Mouse (Mus musculus) intestine, embryonic 16.5 days (tissue): ENCODE measurements around the gene Nuak1. TPM values are rescaled to one million over a fixed set of nuclear protein-coding genes. Genes with fewer than 3 reads are reported as not detected.

ENCODE experiments used
- ATAC-seq: fragments of 200-750 bp; cut with Nextera tagmentation; 2 replicates; pipeline ENCODE4 v1.8.0; 2017; ENCODE audit warnings: moderate TSS enrichment, moderate library complexity
- H3K27ac ChIP-seq: fragments of 300-500 bp; sonication (generic); 2 replicates; pipeline ENCODE4 v1.5.1; 2014; ENCODE audit warnings: mild to moderate bottlenecking, low read length
- H3K27me3 ChIP-seq: fragments of 300-500 bp; sonication (generic); replicated peaks from 2 replicates; pipeline ENCODE4 v1.6.1; 2014; ENCODE audit warnings: low read length, control low read depth, mixed read lengths; ENCODE audit not compliant: control insufficient read depth, insufficient read depth
- H3K36me3 ChIP-seq: fragments of 300-500 bp; sonication (generic); 2 replicates; pipeline ENCODE4 v1.6.1; 2014; ENCODE audit warnings: low read length, control low read depth; ENCODE audit not compliant: control insufficient read depth, insufficient read depth
- H3K4me1 ChIP-seq: fragments of 300-500 bp; sonication (generic); 2 replicates; pipeline ENCODE4 v1.6.1; 2014; ENCODE audit warnings: low read length, control low read depth, mixed read lengths; ENCODE audit not compliant: control insufficient read depth, insufficient read depth
- H3K4me2 ChIP-seq: fragments of 300-500 bp; sonication (generic); 2 replicates; pipeline ENCODE4 v1.6.1; 2014; ENCODE audit warnings: low read depth, low read length, control low read depth
- H3K4me3 ChIP-seq: fragments of 300-500 bp; sonication (generic); 2 replicates; pipeline ENCODE4 v1.5.1; 2014; ENCODE audit warnings: mild to moderate bottlenecking, low read length
- H3K9ac ChIP-seq: fragments of 300-500 bp; sonication (generic); 2 replicates; pipeline ENCODE4 v1.6.1; 2014; ENCODE audit warnings: low read depth, low read length
- H3K9me3 ChIP-seq: fragments of 300-500 bp; sonication (generic); 2 replicates; pipeline ENCODE4 v1.6.1; 2016; ENCODE audit warnings: low read length, control low read depth; ENCODE audit not compliant: control insufficient read depth
- WGBS: fragments of 180-500 bp; shearing (Covaris S2); extraction: QIAGEN DNeasy Blood & Tissue Kit; methylation state at CpG from one replicate; pipeline ENCODE4 v1.1.7; 2014; 5-methylcytosine and 5-hydroxymethylcytosine counted together
- polyA plus RNA-seq: library from polyadenylated mRNA; unstranded; fragments of >200 nt; fragmentation: Nextera tagmentation; extraction: Ambion mirVana; gene quantifications from 2 replicates; pipeline ENCODE4 v1.2.1, GENCODE M21; 2015

The Nuak1 gene
- polyA plus RNA-seq, 1 experiment from 2014 or later: 0.66 TPM

DNA sequence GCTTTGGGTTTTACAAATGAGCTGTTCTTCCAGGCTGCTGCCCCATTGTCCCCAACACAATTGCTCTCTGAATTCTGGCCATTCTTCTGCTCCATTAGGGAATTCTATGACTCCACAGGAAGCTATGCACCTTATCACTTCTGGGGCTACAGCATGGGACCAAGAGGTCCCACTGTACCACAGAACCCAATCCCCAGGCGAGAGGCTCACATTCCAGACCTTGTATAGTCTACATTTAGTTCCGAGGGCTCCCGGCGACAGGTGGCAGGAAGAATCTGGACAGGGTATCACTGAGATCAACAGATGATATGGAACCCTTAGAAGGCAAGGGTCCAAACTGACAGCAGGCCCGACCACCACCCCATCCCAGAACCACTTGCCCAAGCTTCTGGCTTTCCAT lies 50.7 kb downstream of the Nuak1 start:
- no peak for ATAC-seq
- H3K36me3 ChIP-seq: no peaks in the 10 kb centered on the region
- H3K4me2 ChIP-seq: no peak overlapping the region
- WGBS: 79% methylated on average over 5 of the region's 5 CpGs
- H3K9me3 ChIP-seq: no peaks in the 10 kb centered on the region
- no peak overlapping the region for H3K4me3 ChIP-seq
- no peak overlapping the region for H3K27ac ChIP-seq
- no peaks in the 10 kb centered on the region for H3K27me3 ChIP-seq
- H3K4me1 ChIP-seq: peaks cover 32% of the 10 kb centered on the region
- H3K9ac ChIP-seq: no peak overlapping the region

DNA sequence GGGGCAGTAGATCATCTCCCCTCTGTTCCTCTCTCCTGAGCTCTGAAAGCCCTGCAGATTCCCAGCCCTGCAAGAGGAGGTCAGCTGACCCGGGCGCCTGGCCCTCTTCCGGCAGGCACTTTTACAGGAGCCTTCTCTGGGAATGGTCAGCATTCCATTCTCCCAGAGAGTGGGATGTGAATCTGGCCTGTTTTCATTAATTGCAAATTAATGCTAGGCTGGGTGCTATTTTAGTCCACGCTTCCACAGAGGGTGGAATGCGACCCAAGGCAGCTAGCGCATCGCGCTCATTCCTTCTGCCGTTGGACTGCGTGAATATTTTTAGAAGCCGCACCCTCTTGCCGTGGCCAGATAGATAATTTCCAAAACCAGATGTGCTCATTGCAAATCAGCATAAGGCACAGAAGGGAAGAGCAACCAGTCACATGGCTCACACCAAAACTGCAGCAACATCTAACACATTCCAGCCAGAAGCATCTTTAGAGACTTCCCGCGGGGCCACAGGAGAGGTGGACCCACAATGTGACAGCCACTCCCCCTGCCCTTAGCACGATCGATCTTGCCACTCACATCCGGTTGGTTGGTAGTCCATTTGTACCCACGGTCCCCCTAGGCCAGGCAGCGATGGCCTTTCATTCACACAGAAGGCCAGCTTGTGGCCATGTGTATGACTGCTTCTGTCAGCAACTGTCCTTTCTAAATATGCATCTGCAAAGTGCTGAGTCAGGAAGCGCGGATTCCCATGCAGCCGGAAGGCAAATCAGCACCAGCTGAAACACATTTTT lies 51.8 kb downstream of the Nuak1 start:
- no peaks in the 10 kb centered on the region for H3K27me3 ChIP-seq
- H3K9me3 ChIP-seq: no peaks in the 10 kb centered on the region
- peak overlapping the region; percentile 59 for H3K27ac ChIP-seq
- no peak overlapping the region for H3K9ac ChIP-seq
- H3K4me2 ChIP-seq: 0 out of 2 replicates have a peak overlapping the region, but pooled peaks have one; percentile 0
- no peaks in the 10 kb centered on the region for H3K36me3 ChIP-seq
- H3K4me3 ChIP-seq: no peak overlapping the region
- H3K4me1 ChIP-seq: peaks cover 32% of the 10 kb centered on the region
- peak; percentile 43 for ATAC-seq
- 40% methylated on average over 22 of the region's 22 CpGs for WGBS

DNA sequence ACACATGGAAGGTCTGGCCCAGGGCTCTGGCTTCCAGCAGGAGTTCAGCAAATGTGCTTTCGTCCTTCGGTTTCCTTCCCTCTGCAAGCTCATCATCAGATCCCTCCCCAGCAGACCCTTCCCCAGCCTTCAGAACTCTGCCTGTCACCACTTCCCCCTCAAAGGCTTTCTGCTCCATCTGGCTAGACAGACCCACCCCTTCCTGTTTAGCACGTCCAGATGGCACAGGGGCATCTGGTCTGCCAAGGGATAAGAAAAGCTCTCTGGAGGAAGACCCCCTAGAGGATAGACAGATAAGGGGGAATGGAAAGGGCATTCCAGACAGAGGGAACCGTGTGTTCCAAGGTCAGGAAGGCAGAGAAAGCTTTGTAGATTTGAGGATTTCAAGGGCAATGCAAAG lies 53.1 kb downstream of the Nuak1 start:
- no peaks in the 10 kb centered on the region for H3K27me3 ChIP-seq
- H3K4me1 ChIP-seq: peaks cover 28% of the 10 kb centered on the region
- ATAC-seq: no peak
- no peaks in the 10 kb centered on the region for H3K9me3 ChIP-seq
- H3K4me2 ChIP-seq: no peak overlapping the region
- H3K4me3 ChIP-seq: no peak overlapping the region
- 57% methylated on average over 4 of the region's 4 CpGs for WGBS
- no peak overlapping the region for H3K27ac ChIP-seq
- no peak overlapping the region for H3K9ac ChIP-seq
- no peaks in the 10 kb centered on the region for H3K36me3 ChIP-seq

DNA sequence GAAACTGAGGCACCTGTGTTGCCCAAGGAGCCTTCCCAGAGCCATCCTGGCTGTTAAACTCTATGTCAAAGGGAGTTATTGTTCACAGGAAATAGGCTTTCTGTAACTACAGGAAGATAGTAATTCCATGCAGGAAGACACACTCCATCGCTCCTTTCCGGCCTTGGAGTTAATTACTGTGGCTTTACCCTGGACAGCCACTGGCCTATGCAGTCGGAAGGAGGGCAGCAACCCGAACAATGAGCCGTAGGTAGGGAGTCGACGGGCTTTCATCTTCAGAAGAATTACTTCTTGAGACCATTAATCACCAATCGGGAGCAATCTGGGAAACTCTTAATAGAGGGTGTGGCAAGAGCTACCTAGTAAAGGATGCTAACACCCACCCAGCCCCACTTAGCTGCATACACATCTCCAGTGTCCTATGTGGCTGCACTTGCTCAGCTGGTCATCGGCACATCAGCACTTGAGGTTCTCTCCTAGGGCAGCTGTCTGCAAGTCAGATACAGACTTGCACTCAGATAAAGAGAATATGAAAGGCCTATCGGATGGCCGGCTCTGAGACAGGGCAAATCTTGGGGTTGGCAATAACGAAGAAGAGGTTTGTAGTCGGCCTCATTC lies 53.7 kb downstream of the Nuak1 start:
- 73% methylated on average over 13 of the region's 13 CpGs for WGBS
- H3K4me2 ChIP-seq: no peak overlapping the region
- ATAC-seq: no peak
- no peak overlapping the region for H3K4me3 ChIP-seq
- H3K4me1 ChIP-seq: peaks cover 23% of the 10 kb centered on the region
- H3K27ac ChIP-seq: no peak overlapping the region
- no peaks in the 10 kb centered on the region for H3K36me3 ChIP-seq
- H3K9ac ChIP-seq: no peak overlapping the region
- no peaks in the 10 kb centered on the region for H3K27me3 ChIP-seq
- no peaks in the 10 kb centered on the region for H3K9me3 ChIP-seq

DNA sequence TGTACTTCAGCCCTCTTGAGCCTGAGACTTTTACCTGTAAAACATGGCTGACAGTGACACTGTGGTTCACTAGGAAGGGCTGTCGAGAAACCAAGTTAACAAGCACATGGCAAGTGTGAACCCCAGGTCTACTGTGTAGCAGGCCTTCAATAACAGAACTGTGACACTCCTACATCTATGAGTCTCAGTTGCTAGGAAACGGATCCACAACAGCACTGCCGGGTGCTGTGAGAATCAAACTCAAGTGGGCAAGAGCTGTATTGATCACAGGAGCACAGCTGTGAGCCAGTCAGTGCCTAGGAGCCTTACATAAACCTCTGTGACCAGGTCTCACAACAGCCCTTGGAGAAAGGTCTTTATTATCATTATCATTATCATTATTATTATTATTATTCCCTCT lies 54.2 kb downstream of the Nuak1 start:
- ATAC-seq: no peak
- Histone ChIP-seq H3K9ac (no peak overlapping the region), H3K9me3 (no peaks in the 10 kb centered on the region), H3K27ac (no peak overlapping the region), H3K4me2 (no peak overlapping the region), H3K27me3 (no peaks in the 10 kb centered on the region), H3K36me3 (no peaks in the 10 kb centered on the region), H3K4me1 (peaks cover 23% of the 10 kb centered on the region), H3K4me3 (no peak overlapping the region)
- WGBS: 79% methylated on average over 3 of the region's 3 CpGs

DNA sequence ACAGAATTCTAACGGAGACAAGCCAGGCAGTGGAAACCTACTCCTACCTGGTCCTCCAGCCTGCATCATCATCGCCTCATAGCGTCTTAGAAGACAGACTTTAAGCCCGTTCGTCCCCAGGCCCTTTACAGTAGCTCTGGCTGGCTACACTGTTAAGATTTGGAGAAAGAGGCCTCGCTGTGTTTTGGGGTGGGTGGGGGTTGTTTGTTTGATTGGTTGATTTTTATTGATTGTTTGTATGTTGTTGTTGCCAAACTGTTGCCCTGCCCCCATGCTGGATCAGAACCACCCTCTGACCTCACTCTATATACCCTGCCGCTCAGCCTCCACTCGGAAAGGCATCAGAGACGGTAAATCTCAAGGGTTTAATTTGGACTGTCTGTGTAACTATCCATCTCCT lies 55.6 kb downstream of the Nuak1 start:
- H3K27me3 ChIP-seq: no peaks in the 10 kb centered on the region
- ATAC-seq: no peak
- H3K4me1 ChIP-seq: peaks cover 23% of the 10 kb centered on the region
- WGBS: 83% methylated on average over 9 of the region's 9 CpGs
- H3K9me3 ChIP-seq: no peaks in the 10 kb centered on the region
- H3K4me3 ChIP-seq: no peak overlapping the region
- no peak overlapping the region for H3K9ac ChIP-seq
- no peak overlapping the region for H3K4me2 ChIP-seq
- H3K27ac ChIP-seq: no peak overlapping the region
- H3K36me3 ChIP-seq: no peaks in the 10 kb centered on the region

DNA sequence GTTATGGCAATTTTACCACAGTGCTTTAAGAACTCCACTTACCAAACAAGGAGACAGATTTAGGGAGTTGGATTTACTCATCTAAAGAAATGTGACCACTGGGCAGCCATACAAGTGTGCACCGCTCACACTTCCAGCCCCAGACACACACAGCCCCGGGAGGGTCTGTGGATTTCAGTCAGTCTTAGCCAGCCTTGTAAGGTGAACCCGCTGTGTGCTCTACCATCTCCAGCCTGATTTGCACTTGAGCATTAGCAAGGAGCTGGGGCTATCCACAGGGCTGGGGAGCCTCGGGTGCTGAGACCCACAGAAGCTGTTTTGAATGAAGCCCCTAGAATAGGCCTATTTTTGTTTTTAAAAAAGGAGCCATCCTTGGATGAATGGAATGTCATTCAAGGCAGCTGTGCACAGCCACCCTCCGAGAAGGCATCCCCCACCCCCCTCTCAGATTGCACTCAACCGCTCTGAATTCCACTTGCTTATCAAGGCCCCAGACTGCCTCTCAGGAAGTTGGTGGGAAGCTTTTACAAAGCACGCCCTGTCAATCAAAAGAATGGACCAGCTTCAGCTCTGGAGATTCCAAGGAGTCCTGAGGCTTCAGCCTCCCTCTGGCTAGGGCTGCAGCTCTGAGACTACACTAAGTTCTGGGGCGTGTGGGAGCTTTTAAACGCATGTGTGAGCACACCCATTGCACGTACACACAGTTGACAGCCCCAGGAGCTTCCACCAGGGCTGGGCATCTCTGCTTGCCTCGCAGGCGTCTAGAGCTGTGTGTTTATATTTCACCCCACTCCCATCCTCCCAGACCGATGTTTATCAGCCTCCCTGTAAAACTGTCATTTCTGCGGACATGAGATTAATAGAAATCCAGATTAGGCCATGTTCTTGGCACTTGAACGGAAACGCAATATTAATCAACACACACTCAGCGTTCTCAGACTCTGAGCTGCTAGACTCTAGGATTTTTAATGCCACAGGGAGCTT lies 57.2 kb downstream of the Nuak1 start:
- Histone ChIP-seq H3K4me3 (no peak overlapping the region), H3K36me3 (no peaks in the 10 kb centered on the region), H3K27me3 (no peaks in the 10 kb centered on the region), H3K9ac (no peak overlapping the region), H3K9me3 (no peaks in the 10 kb centered on the region), H3K27ac (no peak overlapping the region), H3K4me1 (peaks cover 11% of the 10 kb centered on the region), H3K4me2 (no peak overlapping the region)
- WGBS: 15% methylated on average over 17 of the region's 17 CpGs
- ATAC-seq: peak; percentile 77

DNA sequence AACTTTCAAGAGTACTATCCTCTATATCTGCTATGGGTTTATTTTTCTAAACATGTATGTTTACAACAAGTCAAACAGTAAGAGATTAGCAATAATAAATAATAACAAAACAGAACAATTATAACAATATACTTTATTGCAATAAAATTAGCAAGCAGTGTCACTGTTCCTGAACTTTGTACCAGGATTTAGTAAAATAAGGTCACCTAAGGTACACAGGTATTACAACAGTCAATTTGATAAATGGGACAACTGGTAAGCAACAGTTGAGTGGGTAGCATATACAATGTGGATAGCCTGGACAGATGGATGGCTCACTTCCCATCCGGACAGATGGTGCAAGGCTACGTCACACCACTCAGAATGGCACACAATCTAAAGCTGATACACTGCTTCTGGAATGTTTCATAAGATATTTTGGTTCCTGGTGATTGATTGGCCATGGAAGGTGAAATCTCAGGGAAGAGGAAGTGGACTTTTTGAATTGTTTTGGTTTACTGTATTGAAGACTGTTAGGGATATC lies 59.1 kb downstream of the Nuak1 start:
- no peak overlapping the region for H3K27ac ChIP-seq
- H3K4me3 ChIP-seq: no peak overlapping the region
- no peaks in the 10 kb centered on the region for H3K27me3 ChIP-seq
- 74% methylated on average over 2 of the region's 2 CpGs for WGBS
- peaks cover 8% of the 10 kb centered on the region for H3K4me1 ChIP-seq
- H3K9ac ChIP-seq: no peak overlapping the region
- ATAC-seq: no peak
- no peaks in the 10 kb centered on the region for H3K36me3 ChIP-seq
- no peak overlapping the region for H3K4me2 ChIP-seq
- H3K9me3 ChIP-seq: no peaks in the 10 kb centered on the region

DNA sequence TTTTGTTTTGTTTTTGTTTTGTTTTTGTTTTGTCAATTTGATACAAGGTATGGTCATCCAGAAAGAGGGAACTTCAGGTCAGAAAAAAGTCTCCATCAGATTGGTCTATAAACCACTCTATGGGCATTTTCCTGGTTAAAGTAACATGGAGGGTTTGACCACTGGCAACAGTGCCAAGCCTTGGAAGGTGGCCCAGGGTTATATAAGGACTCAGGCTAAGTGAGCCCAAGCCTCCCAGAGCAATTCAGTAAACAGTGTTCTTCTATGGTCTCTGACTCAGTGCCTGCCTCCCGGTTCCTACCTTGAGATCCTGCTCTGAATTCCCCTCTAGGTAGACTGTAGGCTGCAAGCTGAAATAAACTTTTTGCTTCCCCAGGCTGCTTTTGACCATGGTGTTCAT lies 61.0 kb downstream of the Nuak1 start:
- Histone ChIP-seq H3K9me3 (no peaks in the 10 kb centered on the region), H3K4me3 (no peak overlapping the region), H3K27me3 (no peaks in the 10 kb centered on the region), H3K36me3 (no peaks in the 10 kb centered on the region), H3K9ac (no peak overlapping the region), H3K4me2 (no peak overlapping the region), H3K4me1 (peaks cover 8% of the 10 kb centered on the region), H3K27ac (no peak overlapping the region)
- 97% methylated on average over 1 of the region's 1 CpGs for WGBS
- ATAC-seq: no peak
